Mouse (Mus musculus) layer of hippocampus, postnatal 10 days (tissue): Measurements from ENCODE around the gene Zic4. TPM values are rescaled to one million over a fixed set of nuclear protein-coding genes. Genes with fewer than 3 reads are reported as not detected.

Source experiments
- DNase-seq, 2 experiments: peaks; one replicate each; pipeline ENCODE4 v3.0.0; 2021; ENCODE audit warnings: low spot score in 2 of 2
- total RNA-seq, 2 experiments: library from RNA; stranded (reverse); gene quantifications; 2 replicates each; pipeline ENCODE4 v1.2.3; 2021

Zic4 gene
- total RNA-seq, 2 experiments from 2014 or later: 7.1 to 7.5 TPM

DNA sequence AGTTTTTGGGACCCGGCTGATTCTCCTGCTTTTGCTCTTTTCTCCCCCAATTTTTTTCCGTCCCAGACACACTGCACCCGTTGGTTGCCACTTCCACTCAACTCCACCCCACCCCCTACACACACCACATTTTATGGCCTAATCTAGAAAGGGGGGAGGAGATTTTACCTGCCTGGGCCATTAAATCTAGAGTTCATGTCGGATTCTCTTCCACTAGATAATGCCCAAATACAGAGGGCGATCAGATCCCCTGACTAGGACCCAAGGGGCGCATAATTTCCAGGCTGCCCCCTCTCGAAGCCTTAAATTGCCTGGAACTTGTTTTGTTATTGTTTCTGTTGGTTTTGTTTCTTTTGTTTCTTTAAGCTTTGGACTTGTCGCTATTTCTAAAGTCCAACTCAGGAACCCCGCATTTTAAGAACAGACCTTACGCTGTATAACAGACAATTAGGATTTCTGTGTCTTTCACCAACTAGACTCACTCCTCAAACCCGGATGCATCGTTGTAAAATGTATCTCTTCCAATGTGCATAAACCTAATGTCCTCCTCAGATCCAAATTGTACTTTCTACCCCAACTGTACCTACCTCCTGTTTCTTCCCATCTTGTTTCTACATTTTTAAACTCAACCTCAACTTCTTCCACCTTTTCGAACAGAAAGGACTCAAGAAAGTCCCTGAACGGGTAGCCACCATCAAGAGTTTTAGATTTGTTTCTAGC, 958 bp downstream of the Zic4 start:
- DNase-seq: peak in 1 of 2 experiments; percentile 18

DNA sequence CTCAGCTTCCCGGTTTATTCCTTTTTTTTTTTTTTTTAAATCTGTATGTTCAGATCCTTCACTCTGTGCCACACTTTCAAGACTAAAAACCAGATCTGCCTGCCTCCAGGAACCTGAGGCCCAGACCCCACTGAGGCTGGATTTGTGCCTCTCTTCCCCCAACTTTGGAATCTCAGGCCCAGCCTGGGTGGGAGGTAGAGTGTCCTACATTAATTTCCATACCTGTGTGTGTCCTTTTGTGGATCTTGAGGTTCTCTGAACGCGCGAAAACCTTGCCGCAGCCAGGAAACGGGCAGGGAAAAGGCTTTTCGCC, 1.6 kb downstream of the Zic4 start:
- DNase-seq: no peak

DNA sequence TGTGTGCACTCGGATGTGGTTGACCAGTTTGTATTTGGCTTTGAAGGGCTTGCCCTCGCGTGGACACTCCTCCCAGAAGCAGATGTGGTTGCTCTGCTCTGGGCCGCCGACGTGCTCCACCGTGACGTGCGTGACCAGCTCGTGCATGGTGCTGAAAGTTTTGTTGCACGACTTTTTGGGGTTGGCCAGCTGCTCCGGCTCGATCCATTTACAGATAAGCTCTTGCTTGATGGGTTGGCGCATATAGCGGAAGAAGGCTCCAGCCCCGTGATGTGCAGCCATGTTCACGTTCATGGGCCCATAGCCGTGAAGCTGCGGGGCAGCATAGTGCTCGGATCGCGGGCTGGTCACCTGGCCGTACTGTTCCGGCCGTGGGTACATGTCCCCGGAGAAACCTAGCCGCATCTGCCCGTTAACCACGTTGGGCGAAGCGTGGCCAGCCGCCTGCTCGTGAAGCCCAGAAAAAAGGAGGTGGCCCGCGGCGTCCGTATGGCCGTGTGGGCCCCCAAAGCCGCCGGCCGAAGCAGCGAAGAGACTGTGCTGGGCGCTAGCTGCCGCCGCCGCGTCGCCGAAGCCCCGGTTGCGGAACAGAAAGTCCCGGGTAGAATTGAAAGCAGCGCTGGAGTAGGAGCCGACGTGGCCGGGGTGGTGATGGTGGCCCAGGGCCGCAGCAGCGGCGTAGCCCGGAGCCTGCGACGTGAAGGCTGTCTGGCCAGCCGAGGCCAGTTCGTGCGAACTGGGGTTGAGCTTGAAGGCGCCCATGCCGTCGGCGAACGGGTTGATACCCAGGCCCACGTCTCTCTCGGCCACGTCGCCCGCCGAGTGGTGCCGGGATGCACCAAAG, 2.1 kb downstream of the Zic4 start:
- DNase-seq: peak in 1 of 2 experiments; percentile 52

DNA sequence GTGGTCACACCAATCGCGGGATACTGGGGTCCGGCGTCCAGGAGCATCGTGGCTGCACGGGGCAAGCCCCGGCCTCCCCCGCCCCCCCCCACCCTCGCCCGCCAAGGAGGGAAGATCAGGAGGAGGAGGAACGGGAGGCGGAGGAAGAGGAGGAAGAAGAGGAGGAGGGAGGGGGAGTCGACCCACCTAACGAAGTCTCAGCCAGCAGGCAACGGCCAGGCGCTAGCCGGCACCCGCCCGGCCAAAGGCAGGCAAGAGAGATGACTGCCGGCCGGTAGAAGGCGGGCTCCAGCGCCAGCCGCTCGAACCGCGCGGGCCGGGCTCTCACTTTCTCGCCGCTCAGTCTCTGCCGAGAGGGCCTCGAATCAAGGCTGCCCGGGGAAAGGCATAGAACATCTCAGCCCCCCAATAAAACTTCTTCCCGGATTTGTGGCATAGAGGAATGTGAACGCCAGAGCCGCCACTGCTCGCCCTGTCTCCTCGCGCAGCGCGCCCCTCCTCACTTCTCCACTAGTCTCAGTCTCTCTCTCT, 2.8 kb downstream of the Zic4 start:
- DNase-seq: peak in 1 of 2 experiments; percentile 61

DNA sequence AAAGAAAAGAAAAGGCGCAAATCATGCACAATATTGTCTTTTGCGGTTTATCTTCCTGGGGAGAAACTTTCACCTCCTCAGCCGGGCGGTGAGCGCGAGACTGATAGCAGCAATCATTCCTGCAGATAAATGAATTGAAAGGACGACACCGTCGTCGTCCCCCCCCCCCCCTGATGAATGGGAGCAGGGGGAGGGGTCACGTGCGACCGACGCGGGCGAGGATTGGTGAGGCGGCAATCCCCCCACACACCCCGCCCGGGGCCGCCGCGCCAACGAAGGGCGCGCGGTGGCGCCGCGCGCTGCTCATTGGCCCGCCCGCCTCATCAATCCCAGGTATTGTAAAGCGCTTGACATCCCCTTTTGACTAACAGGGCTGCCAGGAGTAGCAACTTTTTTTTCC, 3.5 kb downstream of the Zic4 start, which contains the start of gene Zic1:
Zic1 (minus strand) TSS at position 147 of the 400 bp plus-strand sequence.
- peak; percentile 57 to 75 for DNase-seq

DNA sequence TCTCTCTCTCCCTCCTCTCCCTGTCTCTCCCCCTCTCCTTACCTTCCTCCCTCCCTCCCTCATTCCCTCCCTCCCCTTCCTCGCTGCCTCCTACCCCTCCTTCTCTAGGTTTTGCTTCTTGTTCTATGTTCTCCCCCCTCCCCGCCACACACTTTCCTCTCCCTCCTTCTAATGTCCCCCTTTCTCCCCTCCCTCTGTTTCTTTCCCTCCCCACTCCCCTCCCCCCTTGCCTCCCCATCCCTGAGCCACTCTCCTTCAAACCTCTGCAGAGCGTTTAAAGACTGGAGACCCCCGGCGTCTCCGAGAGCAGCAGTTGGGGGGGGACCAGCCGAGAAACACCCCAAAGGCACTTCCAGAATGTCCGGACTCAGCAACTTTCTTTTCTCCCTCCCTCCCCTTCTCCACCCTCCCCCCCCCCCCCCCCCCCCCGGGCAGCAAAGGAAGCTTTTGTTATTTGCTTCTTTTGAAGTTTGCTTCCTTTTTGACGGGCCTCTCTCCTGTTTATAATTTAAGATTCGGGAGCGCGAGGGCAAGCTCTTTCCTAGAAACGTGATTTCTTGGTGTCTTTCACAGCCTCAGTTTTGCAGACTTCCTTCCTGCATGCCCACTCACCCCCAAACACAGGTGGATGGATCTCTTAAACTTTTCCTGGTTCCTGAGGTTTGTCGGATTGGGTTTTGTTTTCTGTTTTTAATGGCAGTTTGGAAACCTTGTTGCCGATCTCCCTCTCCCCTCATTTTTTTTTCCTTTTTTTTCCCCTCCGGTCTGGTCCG, 4.2 kb downstream of the Zic4 start:
- no peak for DNase-seq

DNA sequence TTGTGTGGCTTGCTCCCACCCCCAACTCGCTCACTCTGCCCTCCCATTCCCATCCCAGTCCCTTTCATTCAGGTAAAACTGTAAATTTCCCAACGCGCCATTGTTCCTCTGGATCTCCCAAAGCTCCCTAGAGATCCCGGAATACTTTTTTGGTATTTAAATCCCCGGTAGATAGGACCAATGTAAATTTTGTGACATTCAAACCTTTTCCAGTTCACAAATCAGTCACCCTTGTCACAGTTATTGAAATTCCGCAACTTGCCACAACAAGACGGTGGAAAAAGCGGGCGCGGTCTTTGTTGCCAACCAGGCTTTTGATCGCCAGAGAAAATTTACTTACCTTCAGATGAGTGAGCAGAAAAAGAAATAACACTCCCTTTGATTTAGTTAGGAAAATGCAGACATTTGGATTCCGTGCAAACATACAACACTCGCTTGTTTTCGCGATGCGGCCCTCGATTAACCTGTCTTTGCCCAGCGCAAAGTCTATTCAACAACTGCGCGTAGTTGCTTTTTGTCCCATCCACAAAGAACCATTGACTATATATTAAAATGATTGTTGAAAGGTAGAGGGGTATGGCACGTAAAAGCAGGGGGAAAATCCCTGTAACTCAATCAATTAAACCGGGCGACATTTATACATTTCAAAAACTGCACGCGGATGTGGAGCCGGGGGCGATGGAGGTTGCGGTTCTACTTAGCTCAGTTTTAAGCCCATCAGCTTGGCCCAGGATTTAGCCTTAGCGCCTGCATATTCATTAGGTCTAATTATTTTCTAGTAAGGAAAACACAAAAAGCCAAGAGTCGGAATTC, 5.0 kb downstream of the Zic4 start:
- DNase-seq: peak in 1 of 2 experiments; percentile 17

DNA sequence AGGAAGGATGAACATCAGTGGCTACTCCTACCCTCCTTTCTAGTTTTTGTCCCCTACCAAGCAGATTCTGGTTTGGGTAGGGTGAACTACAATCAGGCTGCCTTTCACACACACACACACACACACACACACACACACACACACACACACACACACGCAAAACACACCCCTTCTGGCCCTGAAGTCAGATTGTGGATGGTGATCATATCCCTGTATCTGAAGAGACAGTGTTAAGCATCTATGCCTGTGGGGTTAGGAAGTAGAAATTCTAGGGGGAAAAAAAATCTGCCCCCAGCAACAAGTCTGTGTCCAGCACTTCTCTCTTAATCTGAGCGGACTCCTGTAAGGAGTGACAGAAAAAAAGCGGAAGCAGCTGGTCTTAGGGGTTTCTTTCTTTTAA, 5.9 kb downstream of the Zic4 start:
- DNase-seq: no peak

DNA sequence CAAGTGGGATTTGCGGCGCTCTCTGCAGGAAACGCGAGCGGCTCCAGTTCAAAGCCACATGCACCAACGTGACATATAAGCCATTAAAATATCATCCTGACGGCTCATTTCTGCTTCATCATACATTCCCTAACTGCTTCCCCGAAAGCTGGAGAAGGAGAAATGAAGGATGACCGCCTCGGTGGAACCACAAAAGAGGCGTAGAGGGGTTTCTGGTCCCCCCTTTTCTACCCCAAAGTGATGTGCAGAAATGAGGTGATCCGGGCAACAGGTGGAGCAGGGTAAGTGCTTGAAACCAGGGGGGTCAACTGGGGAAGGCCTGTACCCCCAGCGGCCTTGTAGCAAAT, 6.7 kb downstream of the Zic4 start:
- no peak for DNase-seq

DNA sequence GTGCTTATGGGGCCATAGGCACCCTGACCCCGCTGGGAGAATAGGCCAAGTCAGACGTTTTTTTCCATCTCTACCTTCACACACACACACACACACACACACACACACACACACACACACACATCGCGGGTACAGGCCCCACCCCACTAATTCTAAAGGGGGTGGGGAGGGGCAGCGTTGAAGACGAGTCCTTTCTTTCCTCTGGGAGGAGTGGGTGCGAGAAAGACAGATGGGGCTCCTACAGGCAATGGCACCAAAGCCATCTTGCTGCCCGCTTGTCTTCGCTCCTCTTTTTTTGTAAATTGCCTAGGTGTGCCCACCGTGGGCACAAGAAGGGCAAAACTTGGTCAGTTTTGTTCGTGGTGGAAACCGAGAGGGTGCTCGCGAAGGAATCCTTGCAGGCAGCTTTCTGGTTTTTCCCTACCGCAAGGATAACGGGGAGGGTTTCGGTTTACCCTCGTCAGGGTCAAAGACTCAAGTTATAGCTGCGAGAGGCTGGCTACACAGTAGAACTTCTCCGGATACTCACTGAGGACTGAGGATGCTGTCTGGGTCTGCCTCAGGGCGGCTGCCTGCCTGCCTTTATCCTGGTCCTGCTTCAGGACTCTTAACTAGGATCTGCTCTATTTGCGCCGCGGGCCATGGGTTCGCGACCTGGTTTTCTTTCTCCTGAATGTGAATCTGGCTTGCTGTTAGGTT, 7.2 kb downstream of the Zic4 start:
- DNase-seq: no peak

DNA sequence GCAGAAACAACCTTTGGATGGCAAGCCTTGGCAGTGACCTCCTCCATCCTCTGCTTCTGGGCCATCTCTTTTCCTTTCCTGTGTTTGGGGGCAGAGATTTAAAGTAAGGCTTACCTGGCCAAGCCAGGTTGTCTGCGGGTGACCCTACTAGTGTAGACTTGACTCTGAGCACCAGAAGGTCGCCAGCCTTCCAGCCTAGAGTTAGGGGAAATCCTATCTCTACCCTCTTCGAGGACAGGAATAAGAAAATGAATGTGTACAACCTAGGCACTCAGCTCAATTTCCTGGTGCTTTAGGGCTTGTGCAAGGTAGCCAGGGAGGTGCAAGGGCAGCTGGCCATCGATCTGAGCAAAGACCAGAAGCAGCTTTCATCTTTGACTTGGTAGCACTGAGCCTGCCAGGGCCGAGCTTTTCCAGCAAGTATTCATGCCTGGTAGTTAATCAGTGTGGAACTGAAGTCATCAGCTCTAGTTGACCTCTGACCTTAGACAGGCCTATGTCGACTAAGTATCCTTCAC, 8.0 kb downstream of the Zic4 start:
- no peak for DNase-seq

DNA sequence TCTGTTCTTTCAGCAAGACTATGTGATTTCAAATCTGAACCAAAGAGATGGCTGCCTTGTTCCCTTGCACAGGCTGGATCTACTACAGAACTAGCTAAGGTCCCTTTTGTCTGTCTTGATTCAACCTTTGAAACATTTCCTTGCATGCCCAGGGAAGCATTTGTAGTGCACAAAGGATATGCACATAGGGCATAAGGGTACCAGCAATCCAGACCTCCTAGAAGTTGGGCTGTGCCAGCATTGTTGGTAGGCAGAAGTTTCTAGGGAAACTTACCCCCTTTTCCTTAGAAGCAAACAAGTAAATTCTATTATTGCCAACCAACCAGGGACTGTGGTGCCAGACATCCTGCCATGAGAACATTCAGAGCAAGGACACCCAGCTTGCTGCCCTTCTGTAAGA, 8.8 kb downstream of the Zic4 start:
- no peak for DNase-seq

DNA sequence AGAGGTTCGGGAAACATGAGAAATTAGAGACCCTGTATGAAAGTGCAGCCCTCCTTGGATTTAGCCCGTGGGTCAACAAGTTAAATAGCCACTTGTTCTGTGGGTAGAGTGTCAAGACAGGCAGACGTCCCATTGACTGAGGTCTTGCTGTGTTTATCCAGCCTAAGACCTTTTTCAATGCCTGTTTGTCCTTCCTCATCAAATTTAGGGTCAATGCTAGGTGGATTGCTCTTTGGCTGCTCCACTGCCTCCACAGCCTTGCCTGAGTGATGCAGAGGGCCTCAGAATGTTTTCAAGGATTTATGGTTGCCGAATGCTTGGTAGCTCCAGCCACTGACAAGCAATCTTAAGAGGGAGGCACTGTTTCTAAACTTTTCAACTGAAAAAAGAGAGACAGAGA, 9.4 kb downstream of the Zic4 start:
- no peak for DNase-seq

DNA sequence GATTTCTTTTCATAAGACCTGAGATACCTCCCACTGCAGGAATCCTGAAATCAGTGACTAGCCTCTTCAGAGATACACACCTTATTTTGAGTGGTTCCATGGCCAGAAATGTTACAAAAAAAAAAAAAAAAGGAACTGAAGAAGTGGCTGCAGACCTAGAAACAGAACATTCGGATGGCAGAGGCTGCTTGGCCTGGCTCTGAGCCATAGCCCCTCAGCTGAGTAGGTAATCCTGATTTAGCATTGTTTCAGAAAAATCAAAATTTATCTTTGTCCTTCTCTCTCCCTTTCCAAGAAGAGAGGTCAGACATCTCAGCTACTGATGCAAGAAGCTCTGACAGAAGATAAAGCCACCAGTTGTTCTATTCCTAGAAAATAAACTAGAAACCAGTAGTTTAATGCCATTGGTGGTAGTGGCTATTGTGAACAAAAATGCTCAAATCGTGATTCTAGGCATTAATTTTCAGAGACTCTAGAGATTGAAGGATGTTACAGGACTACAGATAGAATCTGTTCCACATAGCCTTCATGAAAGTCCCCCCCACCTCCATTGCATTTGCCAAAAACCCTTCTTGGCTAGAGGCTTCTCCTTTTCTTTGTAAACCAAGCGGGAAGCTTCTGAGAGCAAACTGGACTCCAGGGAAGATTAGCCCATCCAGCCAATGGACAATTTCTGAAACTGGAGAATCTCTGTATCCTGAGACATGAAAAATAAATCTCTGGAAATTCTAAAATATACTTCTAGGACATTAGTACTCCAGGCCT, 11.8 kb downstream of the Zic4 start:
- no peak for DNase-seq

DNA sequence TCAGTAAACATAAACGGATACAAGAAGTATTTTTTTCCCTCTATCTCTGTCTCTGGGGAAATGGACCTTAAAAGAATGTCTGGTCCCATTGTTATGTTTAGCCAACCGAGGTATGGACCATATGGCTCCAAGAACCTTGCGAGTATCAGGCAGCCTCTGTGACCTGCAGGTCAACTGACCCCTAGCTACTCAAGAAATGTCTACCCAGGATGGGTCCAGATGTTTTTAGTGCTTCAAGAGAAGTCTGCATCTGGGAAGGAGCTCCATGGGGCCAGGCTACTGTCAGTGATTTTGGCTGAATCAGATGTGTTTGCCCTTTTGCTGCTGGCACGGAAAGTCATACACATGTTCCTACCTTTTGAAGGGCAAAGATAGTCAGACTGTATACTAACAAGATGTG, 12.5 kb downstream of the Zic4 start:
- DNase-seq: no peak

DNA sequence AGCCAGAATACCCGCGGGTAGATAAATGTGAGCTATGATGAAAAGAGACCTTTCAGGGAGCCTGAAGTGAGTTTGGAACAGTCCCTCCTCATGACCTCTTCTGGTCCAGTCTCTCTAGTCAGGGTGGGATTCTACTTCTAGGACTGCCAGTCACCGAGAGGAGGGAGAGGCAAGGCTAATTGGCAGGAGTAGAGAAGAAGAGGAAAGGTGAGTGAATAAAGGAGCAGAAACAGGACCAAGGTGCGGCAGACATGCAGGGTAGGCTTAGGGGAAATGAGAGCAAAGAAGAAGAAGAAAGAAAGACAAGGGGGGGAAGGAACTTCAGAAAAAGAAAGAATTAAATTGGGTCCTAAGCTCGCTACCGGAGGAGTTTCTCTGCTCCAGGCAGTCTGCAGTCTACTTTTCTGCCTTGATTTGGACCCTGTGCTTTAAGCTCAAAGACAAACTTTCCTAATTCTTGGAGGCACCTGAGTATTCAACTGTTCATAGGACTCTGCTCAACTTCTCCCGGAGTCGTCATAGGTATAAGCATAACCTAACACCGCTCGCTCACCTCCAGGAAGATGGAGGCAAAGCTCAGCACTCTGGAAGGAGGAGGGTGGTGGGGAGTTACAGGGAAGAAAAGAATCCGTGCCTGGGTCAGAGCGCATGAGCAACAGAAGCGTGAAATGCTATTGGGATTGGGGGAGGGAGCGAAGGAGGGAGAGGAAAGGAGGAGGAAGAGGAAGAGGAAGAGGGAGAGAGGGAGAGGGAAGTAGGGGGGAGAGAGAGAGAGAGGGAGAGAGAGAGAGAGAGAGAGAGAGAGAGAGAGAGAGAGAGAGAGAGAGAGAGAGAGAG, 15.0 kb downstream of the Zic4 start:
- DNase-seq: no peak

DNA sequence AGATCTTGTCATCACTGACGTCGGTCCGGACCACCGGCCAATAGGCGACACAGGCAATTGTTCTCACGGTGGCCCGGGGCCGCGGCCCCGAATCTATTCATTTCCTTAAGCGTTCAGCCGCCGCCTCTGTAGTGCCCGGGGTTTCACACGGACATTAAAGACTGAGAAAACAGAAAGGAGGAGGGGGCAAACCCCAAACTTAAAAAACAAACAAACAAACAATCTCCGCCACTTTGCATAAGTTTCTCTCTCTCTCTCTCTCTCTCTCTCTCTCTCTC, 15.6 kb downstream of the Zic4 start:
- DNase-seq: no peak

DNA sequence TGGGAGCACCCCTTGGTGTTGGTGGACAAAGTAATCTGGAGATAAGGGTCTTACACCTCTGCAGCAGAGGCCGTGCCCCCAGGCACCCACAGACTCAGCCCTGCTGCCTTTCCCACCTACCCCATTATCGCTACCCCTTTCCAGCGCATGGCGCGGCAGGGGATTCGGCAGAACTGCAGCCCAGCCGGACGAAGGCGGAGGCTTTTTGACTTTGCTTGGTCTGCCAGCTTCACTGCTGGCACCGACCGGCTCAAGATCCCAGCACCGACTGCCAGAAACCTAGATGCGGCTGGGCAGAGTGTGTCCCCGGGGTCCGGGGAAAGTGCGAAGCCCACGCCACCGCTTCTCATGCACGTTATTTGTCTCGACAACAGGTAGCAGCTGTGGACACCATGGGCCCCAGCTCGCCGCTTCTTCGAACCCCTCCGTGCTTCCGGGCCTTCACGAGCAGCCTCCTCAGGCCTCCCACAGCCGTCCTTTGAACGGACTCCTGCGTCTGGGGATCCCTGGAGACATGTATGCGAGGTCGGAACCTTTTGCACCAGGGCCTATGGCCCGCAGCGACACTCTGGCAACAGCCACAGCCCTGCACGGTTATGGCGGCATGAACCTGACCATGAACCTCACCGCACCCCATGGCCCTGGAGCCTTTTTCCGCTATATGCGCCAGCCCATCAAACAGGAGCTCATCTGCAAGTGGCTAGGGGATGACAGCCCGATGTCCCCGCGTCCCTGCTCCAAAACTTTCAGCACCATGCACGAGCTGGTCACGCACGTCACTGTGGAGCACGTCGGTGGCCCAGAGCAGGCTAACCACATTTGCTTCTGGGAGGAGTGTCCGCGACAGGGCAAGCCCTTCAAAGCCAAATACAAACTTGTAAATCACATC, 16.4 kb downstream of the Zic4 start:
- DNase-seq: no peak
